Mouse (Mus musculus) stomach, embryonic 15.5 days (tissue): ENCODE data around the gene Caln1. TPM values are rescaled to one million over a fixed set of nuclear protein-coding genes. Genes with fewer than 3 reads are reported as not detected.

ENCODE experiments used
- ATAC-seq: fragments of 200-750 bp; cut with Nextera tagmentation; 2 replicates; pipeline ENCODE4 v1.8.0; 2017; ENCODE audit warnings: low read depth, moderate number of reproducible peaks, moderate TSS enrichment; ENCODE audit not compliant: insufficient read depth, low FRiP score
- H3K27ac ChIP-seq: fragments of 300-500 bp; sonication (generic); 2 replicates; pipeline ENCODE4 v1.5.1; 2015; ENCODE audit warnings: mild to moderate bottlenecking, inconsistent platforms
- H3K27me3 ChIP-seq: fragments of 300-500 bp; sonication (generic); replicated peaks from 2 replicates; pipeline ENCODE4 v1.6.1; 2015; ENCODE audit warnings: inconsistent platforms
- H3K36me3 ChIP-seq: fragments of 300-500 bp; sonication (generic); 2 replicates; pipeline ENCODE4 v1.6.1; 2015; ENCODE audit warnings: inconsistent platforms
- H3K4me1 ChIP-seq: fragments of 300-500 bp; sonication (generic); 2 replicates; pipeline ENCODE4 v1.6.1; 2015; ENCODE audit warnings: inconsistent platforms
- H3K4me2 ChIP-seq: fragments of 300-500 bp; sonication (generic); 2 replicates; pipeline ENCODE4 v1.6.1; 2015; ENCODE audit warnings: mild to moderate bottlenecking, inconsistent platforms
- H3K4me3 ChIP-seq: fragments of 300-500 bp; sonication (generic); replicated peaks from 2 replicates; pipeline ENCODE4 v1.5.1; 2015; ENCODE audit warnings: inconsistent platforms
- H3K9ac ChIP-seq: fragments of 300-500 bp; sonication (generic); 2 replicates; pipeline ENCODE4 v1.6.1; 2015; ENCODE audit warnings: inconsistent platforms
- H3K9me3 ChIP-seq: fragments of 300-500 bp; sonication (generic); 2 replicates; pipeline ENCODE4 v1.6.1; 2016; ENCODE audit warnings: inconsistent platforms
- WGBS: fragments of 180-500 bp; shearing (Covaris S2); methylation state at CpG from one replicate; pipeline ENCODE4 v1.1.7; 2015; 5-methylcytosine and 5-hydroxymethylcytosine counted together
- polyA plus RNA-seq: library from polyadenylated mRNA; unstranded; fragments of >200 nt; fragmentation: Nextera tagmentation; extraction: Ambion mirVana; gene quantifications from 2 replicates; pipeline ENCODE4 v1.2.1, GENCODE M21; 2015

Caln1 gene
- polyA plus RNA-seq, 1 experiment from 2014 or later, result 0.05 TPM

DNA sequence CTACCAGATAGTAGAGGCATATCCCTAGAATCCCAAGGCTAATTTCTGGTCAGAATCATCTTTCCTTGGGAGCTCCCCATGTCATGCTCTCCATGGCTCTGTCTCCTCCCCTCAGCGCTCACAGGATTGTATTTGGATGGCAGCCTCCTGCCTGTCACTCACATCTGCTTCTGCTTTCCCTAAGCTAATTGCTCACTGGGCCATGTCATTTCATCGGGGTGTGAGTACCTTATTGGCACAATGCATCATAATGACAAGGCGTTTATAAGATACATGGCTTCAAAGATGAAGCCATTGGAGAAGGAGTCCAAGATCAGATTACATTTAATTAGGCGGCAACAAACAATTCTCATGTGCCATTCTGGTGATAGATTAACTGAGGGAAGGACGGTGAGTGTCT is 522.5 kb downstream of the Caln1 start:
- ATAC-seq, result no peak
- whole genome bisulfite sequencing, result 49% methylated on average over 5 of the region's 5 CpGs
- Histone ChIP-seq H3K27ac (no peak overlapping the region), H3K4me3 (no peak overlapping the region), H3K36me3 (no peaks in the 10 kb centered on the region), H3K4me2 (no peak overlapping the region), H3K9ac (no peak overlapping the region), H3K9me3 (no peaks in the 10 kb centered on the region), H3K4me1 (no peaks in the 10 kb centered on the region), H3K27me3 (no peaks in the 10 kb centered on the region)

DNA sequence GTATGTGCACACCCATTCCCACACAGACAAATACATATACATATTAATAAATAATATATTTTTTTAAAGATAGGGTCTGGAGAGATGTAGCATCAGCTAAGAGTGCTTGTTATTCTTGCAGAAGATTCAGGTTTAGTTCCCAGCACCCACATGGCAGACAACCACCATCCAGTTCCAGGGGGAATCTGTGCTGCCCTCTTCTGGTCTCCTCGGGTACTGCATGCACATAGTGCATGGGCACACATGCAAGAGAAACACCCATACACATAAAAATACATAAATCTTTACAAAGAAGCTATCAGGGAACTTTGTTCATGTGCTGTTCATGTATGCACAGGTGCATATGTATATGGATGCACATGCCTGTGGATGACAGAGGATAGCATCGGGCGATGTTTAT is 526.7 kb downstream of the Caln1 start:
- Histone ChIP-seq H3K27ac (no peak overlapping the region), H3K27me3 (no peaks in the 10 kb centered on the region), H3K36me3 (no peaks in the 10 kb centered on the region), H3K4me3 (no peak overlapping the region), H3K4me1 (no peaks in the 10 kb centered on the region), H3K9ac (no peak overlapping the region), H3K4me2 (no peak overlapping the region), H3K9me3 (no peaks in the 10 kb centered on the region)
- WGBS, result 92% methylated on average over 3 of the region's 3 CpGs
- no peak for ATAC-seq

Other genes with a start within 250 kb of the Caln1 start
- gene Kctd7, start 224.6 kb upstream of the Caln1 start, polyA plus RNA-seq, result 4.8 and 5.4 TPM in 2 replicates
- 26.6 and 29.2 TPM in 2 replicates for gene Rabgef1, start 197.7 kb upstream of the Caln1 start, polyA plus RNA-seq
- 37.3 and 43.1 TPM in 2 replicates for gene Tmem248, start 152.4 kb upstream of the Caln1 start, polyA plus RNA-seq
- 69.4 and 70.7 TPM in 2 replicates for gene Sbds, start 113.9 kb upstream of the Caln1 start, polyA plus RNA-seq
- 22.6 and 23.4 TPM in 2 replicates for gene Tyw1, start 113.8 kb upstream of the Caln1 start, polyA plus RNA-seq
- not detected in 2 replicates for gene A330070K13Rik, start 15.2 kb downstream of the Caln1 start, polyA plus RNA-seq